Mouse (Mus musculus): ENCODE results near the gene 4632433K11Rik. TPM values are rescaled to one million over a fixed set of nuclear protein-coding genes. Genes with fewer than 3 reads are reported as not detected.
A peak's percentile ranks its signal among the peaks of the same experiment; 100 is the strongest.
"Not testable (repeated sequence)": the region's sequence is repeated elsewhere in the genome, so short reads cannot be mapped to it uniquely, and the experiment has no call there.

The 4632433K11Rik gene
- total and polyA plus RNA-seq, 2 experiments from 2014 or later: not detected

- no peaks in the 10 kb centered on the region for H3K9me3 ChIP-seq (ENCODE audit: low read length)
- H3K27me3 ChIP-seq (ENCODE audit: insufficient read depth, low read length): no peaks in the 10 kb centered on the region
- ATAC-seq (no peak), DNase-seq (ENCODE audit: low spot score) (no peak)
- H3K27ac ChIP-seq: no peak overlapping the region
- H3K36me3 ChIP-seq (ENCODE audit: insufficient read depth, low read length): peaks cover 61% of the 10 kb centered on the region
- H3K9ac ChIP-seq (replicated peaks; ENCODE audit: low read length): no peak overlapping the region
- H3K4me3 ChIP-seq (ENCODE audit: low read length): no peak overlapping the region
- no peak for TF ChIP-seq CTCF (IDR thresholded peaks at IDR 0.05; ENCODE audit: low read depth)
- WGBS: 83% methylated on average over 5 of the region's 5 CpGs
- H3K4me1 ChIP-seq (ENCODE audit: insufficient read depth, low read length): no peaks in the 10 kb centered on the region
- no peak overlapping the region for H3K4me2 ChIP-seq (ENCODE audit: low read depth, low read length)
Measured at GRCm38 (mm10) chr7:5074984-5075383, 41.1 kb downstream of the 4632433K11Rik start.

DNA sequence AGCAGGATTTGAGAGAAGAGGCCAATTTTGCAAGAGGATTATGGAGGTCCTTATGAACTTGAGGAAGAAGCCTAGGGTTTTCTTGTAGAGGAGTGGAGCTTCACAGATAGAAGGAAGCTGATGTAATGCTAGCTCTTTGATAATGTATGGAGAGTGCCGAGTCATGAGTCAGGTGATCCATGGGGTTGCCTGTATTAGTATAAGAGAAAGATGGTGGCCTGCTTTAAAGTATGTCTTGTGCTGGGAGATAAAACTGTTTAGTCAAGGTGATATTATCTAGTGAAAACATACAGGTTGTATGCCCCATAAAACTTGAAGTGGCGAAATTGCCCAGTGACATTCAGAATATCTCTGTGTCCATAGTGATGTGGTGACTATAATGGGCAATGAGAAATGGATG lies 43.0 kb downstream of the 4632433K11Rik start:
- no peak for TF ChIP-seq CTCF (IDR thresholded peaks at IDR 0.05; ENCODE audit: low read depth)
- Histone ChIP-seq H3K4me3 (ENCODE audit: low read length) (no peak overlapping the region), H3K27ac (no peak overlapping the region), H3K9ac (replicated peaks; ENCODE audit: low read length) (no peak overlapping the region), H3K27me3 (ENCODE audit: insufficient read depth, low read length) (no peaks in the 10 kb centered on the region), H3K9me3 (ENCODE audit: low read length) (no peaks in the 10 kb centered on the region), H3K4me1 (ENCODE audit: insufficient read depth, low read length) (peaks cover 10% of the 10 kb centered on the region), H3K36me3 (ENCODE audit: insufficient read depth, low read length) (peaks cover 43% of the 10 kb centered on the region), H3K4me2 (ENCODE audit: low read depth, low read length) (no peak overlapping the region)
- DNase-seq (ENCODE audit: low spot score): no peak
- ATAC-seq: no peak
- 86% methylated on average over 2 of the region's 2 CpGs for WGBS

DNA sequence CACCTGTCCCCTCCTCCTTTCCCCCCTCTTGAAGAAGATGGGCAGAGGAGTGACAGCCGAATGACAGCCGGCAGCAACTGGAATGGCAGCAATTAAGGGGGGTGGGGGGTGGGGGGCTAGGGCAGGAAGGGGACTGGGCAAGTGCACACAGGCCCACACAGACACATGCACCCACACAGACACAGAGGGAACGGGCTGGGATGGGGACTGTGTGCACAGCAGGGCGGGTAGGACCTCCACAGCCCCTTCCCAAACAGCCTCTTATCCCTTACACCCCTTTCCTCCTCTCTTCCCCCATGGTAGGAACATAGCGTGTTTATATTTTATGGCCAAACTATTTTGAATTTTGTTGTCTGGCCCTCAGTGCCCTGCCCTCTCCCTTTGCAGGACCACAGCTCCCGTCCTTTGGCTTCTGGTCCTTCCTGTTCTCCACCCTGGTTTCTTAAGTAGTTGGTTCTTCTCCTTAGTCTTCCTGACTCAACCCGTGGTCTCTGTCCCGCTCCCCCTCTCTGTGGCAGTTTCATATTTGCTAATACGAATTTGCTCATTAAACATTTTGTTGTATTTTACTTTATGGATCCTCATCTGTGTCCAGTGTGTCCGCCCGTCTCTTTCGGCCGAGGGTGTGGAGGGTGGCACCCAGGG lies 45.6 kb downstream of the 4632433K11Rik start:
- Histone ChIP-seq H3K4me2 (ENCODE audit: low read depth, low read length) (peak overlapping the region; percentile 71), H3K27ac (peak overlapping the region; percentile 94), H3K9ac (replicated peaks; ENCODE audit: low read length) (peak overlapping the region; percentile 94; the same call in 1 of the 2 replicates), H3K4me3 (ENCODE audit: low read length) (peak overlapping the region; percentile 85), H3K36me3 (ENCODE audit: insufficient read depth, low read length) (peaks cover 22% of the 10 kb centered on the region; the same call in 1 of the 2 replicates), H3K4me1 (ENCODE audit: insufficient read depth, low read length) (peaks cover 11% of the 10 kb centered on the region)
- not testable (repeated sequence) for H3K9me3 ChIP-seq (ENCODE audit: low read length); DNase-seq (ENCODE audit: low spot score); H3K27me3 ChIP-seq (ENCODE audit: insufficient read depth, low read length)
- peak; percentile 11 for ATAC-seq
- WGBS: 46% methylated on average over 9 of the region's 13 CpGs

- DNase-seq (ENCODE audit: low spot score) (peak; percentile 98), ATAC-seq (peak; percentile 99)
- TF ChIP-seq CTCF (IDR thresholded peaks at IDR 0.05; ENCODE audit: low read depth): no peak
- H3K4me2 ChIP-seq (ENCODE audit: low read depth, low read length): peak within 1 kb of the TSS; percentile 71
- H3K27ac ChIP-seq: peak within 1 kb of the TSS; percentile 94
- peaks cover 18% of the 10 kb centered on the region; the same call in 1 of the 2 replicates for H3K36me3 ChIP-seq (ENCODE audit: insufficient read depth, low read length)
- 3% methylated on average over 81 of the region's 81 CpGs for WGBS
- no peaks in the 10 kb centered on the region for H3K9me3 ChIP-seq (ENCODE audit: low read length)
- H3K27me3 ChIP-seq (ENCODE audit: insufficient read depth, low read length): no peaks in the 10 kb centered on the region
- peak within 1 kb of the TSS; percentile 94 for H3K9ac ChIP-seq (replicated peaks; ENCODE audit: low read length)
- peak within 1 kb of the TSS; percentile 85 for H3K4me3 ChIP-seq (ENCODE audit: low read length)
- peaks cover 11% of the 10 kb centered on the region for H3K4me1 ChIP-seq (ENCODE audit: insufficient read depth, low read length)
Measured at GRCm38 (mm10) chr7:5080010-5080751, 46.3 kb downstream of the 4632433K11Rik start, which contains the start of gene Epn1. Epn1 (plus strand) TSS chr7:5080235.

- ATAC-seq: no peak
- no peak for TF ChIP-seq CTCF (IDR thresholded peaks at IDR 0.05; ENCODE audit: low read depth)
- H3K9ac ChIP-seq (replicated peaks; ENCODE audit: low read length): peak overlapping the region; percentile 94
- peak overlapping the region; percentile 71 for H3K4me2 ChIP-seq (ENCODE audit: low read depth, low read length)
- 14% methylated on average over 6 of the region's 6 CpGs for WGBS
- H3K4me1 ChIP-seq (ENCODE audit: insufficient read depth, low read length): peaks cover 11% of the 10 kb centered on the region
- peak; percentile 17 for DNase-seq (ENCODE audit: low spot score)
- no peaks in the 10 kb centered on the region for H3K9me3 ChIP-seq (ENCODE audit: low read length)
- H3K36me3 ChIP-seq (ENCODE audit: insufficient read depth, low read length): peaks cover 16% of the 10 kb centered on the region; the same call in 1 of the 2 replicates
- H3K4me3 ChIP-seq (ENCODE audit: low read length): peak overlapping the region; percentile 85
- H3K27me3 ChIP-seq (ENCODE audit: insufficient read depth, low read length): no peaks in the 10 kb centered on the region
- peak overlapping the region; percentile 94 for H3K27ac ChIP-seq
Measured at GRCm38 (mm10) chr7:5080815-5081214, 46.9 kb downstream of the 4632433K11Rik start.

DNA sequence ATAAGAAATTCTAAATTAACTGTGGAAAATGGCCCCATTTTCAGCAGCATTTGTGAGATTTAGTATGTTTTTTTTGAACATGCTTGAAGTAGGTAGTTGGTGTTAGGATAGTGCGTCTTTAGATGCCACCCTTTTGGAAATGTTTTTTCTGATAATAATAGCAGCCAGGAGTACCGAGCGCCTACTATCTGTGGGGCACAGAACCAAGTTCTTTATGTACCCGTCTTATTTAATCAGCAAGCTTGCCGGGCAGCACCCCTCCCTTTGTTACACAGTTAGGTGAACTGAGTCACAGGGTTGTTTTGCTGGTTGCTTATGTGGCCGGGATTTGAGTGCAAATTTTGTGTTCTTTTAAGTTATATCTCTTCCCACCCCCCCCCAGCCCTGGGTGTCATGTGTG lies 47.3 kb downstream of the 4632433K11Rik start:
- ATAC-seq (no peak), DNase-seq (ENCODE audit: low spot score) (no peak)
- Histone ChIP-seq H3K36me3 (ENCODE audit: insufficient read depth, low read length) (peaks cover 12% of the 10 kb centered on the region; the same call in 1 of the 2 replicates), H3K9ac (replicated peaks; ENCODE audit: low read length) (peak overlapping the region; percentile 94; the same call in 1 of the 2 replicates), H3K4me1 (ENCODE audit: insufficient read depth, low read length) (peaks cover 11% of the 10 kb centered on the region), H3K27me3 (ENCODE audit: insufficient read depth, low read length) (no peaks in the 10 kb centered on the region), H3K4me2 (ENCODE audit: low read depth, low read length) (peak overlapping the region; percentile 71), H3K27ac (no peak overlapping the region; the same call in 1 of the 2 replicates), H3K9me3 (ENCODE audit: low read length) (no peaks in the 10 kb centered on the region), H3K4me3 (ENCODE audit: low read length) (peak overlapping the region; percentile 85)
- 65% methylated on average over 6 of the region's 6 CpGs for WGBS
- TF ChIP-seq CTCF (IDR thresholded peaks at IDR 0.05; ENCODE audit: low read depth): no peak
